Mouse (Mus musculus) embryonic facial prominence, embryonic 11.5 days (tissue): ENCODE measurements around the gene Ovol2. TPM values are rescaled to one million over a fixed set of nuclear protein-coding genes. Genes with fewer than 3 reads are reported as not detected.

Experiments used
- ATAC-seq: fragments of 200-750 bp; cut with Nextera tagmentation; replicated peaks from 2 replicates; pipeline ENCODE4 v1.8.0; 2017; ENCODE audit warnings: low read depth; ENCODE audit not compliant: insufficient number of reproducible peaks, low FRiP score, low TSS enrichment
- DNase-seq: peaks from one replicate; pipeline ENCODE4 v3.0.0-alpha.2; 2015; ENCODE audit warnings: low spot score
- H3K27ac ChIP-seq: fragments of 300-500 bp; sonication (generic); replicated peaks from 2 replicates; pipeline ENCODE4 v1.5.1; 2014; ENCODE audit warnings: mild to moderate bottlenecking, low read depth, low read length, control low read depth
- H3K27me3 ChIP-seq: fragments of 300-500 bp; sonication (generic); 2 replicates; pipeline ENCODE4 v1.6.1; 2014; ENCODE audit warnings: mild to moderate bottlenecking, low read length, moderate library complexity, mixed read lengths; ENCODE audit not compliant: control insufficient read depth, insufficient read depth
- H3K36me3 ChIP-seq: fragments of 300-500 bp; sonication (generic); replicated peaks from 2 replicates; pipeline ENCODE4 v1.6.1; 2014; ENCODE audit warnings: low read depth, mild to moderate bottlenecking, low read length, moderate library complexity, mixed read lengths; ENCODE audit not compliant: control insufficient read depth, insufficient read depth
- H3K4me1 ChIP-seq: fragments of 300-500 bp; sonication (generic); 2 replicates; pipeline ENCODE4 v1.6.1; 2014; ENCODE audit warnings: low read length, mixed read lengths; ENCODE audit not compliant: control insufficient read depth, insufficient read depth
- H3K4me2 ChIP-seq: fragments of 300-500 bp; sonication (generic); 2 replicates; pipeline ENCODE4 v1.6.1; 2014; ENCODE audit warnings: low read depth, mild to moderate bottlenecking, control low read depth, low read length, moderate library complexity
- H3K4me3 ChIP-seq: fragments of 300-500 bp; sonication (generic); 2 replicates; pipeline ENCODE4 v1.5.1; 2014; ENCODE audit warnings: low read depth, low read length, control low read depth
- H3K9ac ChIP-seq: fragments of 300-500 bp; sonication (generic); replicated peaks from 2 replicates; pipeline ENCODE4 v1.6.1; 2014; ENCODE audit warnings: mild to moderate bottlenecking, control low read depth, low read length
- H3K9me3 ChIP-seq: fragments of 300-500 bp; sonication (generic); replicated peaks from 2 replicates; pipeline ENCODE4 v1.6.1; 2016; ENCODE audit warnings: mild to moderate bottlenecking, low read length, inconsistent platforms, mixed read lengths; ENCODE audit not compliant: control insufficient read depth
- WGBS: fragments of 180-500 bp; shearing (Covaris S2); extraction: QIAGEN DNeasy Blood & Tissue Kit; methylation state at CpG from one replicate; pipeline ENCODE4 v1.1.7; 2014; 5-methylcytosine and 5-hydroxymethylcytosine counted together
- polyA plus RNA-seq: library from polyadenylated mRNA; unstranded; fragments of >200 nt; fragmentation: Nextera tagmentation; extraction: Ambion mirVana; gene quantifications from 2 replicates; pipeline ENCODE4 v1.2.1, GENCODE M21; 2014

Gene Ovol2
- polyA plus RNA-seq, 1 experiment from 2014 or later: 0.53 TPM

DNA sequence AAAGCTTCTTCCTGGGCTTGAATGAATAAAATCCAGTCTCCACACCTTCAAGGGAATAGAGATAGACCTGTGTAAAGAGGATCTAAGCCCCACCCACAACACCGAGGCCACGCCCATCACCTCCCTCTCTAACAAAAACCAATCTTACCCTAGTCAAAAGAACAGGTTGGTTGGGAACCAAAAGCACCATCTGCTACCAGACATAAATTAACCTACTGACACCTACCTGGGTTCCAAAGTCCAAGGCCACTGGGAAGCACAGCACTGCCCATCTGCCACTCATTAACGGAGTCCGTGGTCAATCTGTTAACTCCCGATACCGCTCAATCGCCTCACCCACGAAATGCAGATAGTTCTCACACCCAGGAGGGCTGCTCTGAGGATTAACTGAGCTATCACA, 23.4 kb downstream of the Ovol2 start:
- no peaks in the 10 kb centered on the region for H3K4me1 ChIP-seq
- no peak overlapping the region for H3K9ac ChIP-seq
- no peak overlapping the region for H3K4me3 ChIP-seq
- no peaks in the 10 kb centered on the region for H3K36me3 ChIP-seq
- 63% methylated on average over 8 of the region's 8 CpGs for WGBS
- H3K4me2 ChIP-seq: no peak overlapping the region
- no peaks in the 10 kb centered on the region for H3K9me3 ChIP-seq
- no peak for DNase-seq
- H3K27me3 ChIP-seq: no peaks in the 10 kb centered on the region
- ATAC-seq: no peak
- H3K27ac ChIP-seq: no peak overlapping the region

DNA sequence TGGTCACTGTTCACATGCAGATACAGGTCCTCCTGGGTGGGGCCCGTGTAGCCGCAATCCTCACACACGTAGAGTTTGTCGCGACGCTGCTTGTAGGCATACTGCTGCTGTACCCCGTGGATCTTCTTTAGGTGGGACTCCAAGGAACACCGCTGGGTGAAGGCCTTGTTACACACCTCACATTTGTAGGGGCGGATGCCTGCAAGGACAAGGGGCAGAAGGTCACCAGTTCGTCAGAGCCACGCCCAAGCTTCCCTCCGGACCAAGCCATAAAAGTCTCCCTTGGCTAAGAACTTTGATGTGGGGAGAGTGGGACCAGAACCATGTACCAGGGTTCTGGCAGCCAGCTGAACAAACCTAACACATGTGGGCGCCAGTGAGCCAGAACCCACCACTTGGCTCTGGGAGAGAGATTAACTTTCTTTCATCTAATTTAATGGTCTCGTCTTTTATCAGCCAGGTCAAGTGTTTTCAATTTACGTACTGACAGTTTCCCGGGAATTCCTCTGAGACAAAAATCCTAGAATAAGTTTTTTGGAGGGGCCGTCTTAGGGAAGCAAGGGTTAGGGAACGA, 26.1 kb downstream of the Ovol2 start:
- Histone ChIP-seq H3K27me3 (no peaks in the 10 kb centered on the region), H3K36me3 (no peaks in the 10 kb centered on the region), H3K4me2 (no peak overlapping the region), H3K9me3 (no peaks in the 10 kb centered on the region), H3K4me1 (no peaks in the 10 kb centered on the region), H3K27ac (no peak overlapping the region), H3K4me3 (no peak overlapping the region), H3K9ac (no peak overlapping the region)
- no peak for DNase-seq
- 65% methylated on average over 18 of the region's 18 CpGs for WGBS
- no peak for ATAC-seq

DNA sequence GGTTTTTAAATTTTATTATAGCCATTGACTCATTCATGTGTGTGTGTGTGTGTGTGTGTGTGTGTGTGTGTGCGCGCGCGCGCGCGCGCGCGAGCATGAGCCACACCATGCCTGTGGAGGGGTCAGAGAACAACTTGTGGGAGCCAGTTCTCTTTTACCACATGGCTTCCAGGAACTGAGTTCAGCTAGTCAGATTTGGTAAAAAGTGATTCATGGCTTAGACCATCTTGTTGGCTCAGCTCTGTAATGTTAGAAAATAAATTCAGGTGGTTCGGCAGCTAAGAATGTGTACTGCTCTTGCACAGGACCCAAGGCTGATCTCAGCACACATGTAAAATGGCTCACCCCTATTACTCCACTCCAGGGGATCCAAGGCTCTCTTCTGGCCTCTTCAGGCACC, 30.8 kb downstream of the Ovol2 start:
- DNase-seq (no peak), ATAC-seq (no peak)
- H3K9ac ChIP-seq: no peak overlapping the region
- no peaks in the 10 kb centered on the region for H3K36me3 ChIP-seq
- H3K9me3 ChIP-seq: no peaks in the 10 kb centered on the region
- no peak overlapping the region for H3K4me2 ChIP-seq
- no peak overlapping the region for H3K27ac ChIP-seq
- WGBS: 90% methylated on average over 11 of the region's 11 CpGs
- H3K4me1 ChIP-seq: no peaks in the 10 kb centered on the region
- H3K27me3 ChIP-seq: no peaks in the 10 kb centered on the region
- H3K4me3 ChIP-seq: no peak overlapping the region

DNA sequence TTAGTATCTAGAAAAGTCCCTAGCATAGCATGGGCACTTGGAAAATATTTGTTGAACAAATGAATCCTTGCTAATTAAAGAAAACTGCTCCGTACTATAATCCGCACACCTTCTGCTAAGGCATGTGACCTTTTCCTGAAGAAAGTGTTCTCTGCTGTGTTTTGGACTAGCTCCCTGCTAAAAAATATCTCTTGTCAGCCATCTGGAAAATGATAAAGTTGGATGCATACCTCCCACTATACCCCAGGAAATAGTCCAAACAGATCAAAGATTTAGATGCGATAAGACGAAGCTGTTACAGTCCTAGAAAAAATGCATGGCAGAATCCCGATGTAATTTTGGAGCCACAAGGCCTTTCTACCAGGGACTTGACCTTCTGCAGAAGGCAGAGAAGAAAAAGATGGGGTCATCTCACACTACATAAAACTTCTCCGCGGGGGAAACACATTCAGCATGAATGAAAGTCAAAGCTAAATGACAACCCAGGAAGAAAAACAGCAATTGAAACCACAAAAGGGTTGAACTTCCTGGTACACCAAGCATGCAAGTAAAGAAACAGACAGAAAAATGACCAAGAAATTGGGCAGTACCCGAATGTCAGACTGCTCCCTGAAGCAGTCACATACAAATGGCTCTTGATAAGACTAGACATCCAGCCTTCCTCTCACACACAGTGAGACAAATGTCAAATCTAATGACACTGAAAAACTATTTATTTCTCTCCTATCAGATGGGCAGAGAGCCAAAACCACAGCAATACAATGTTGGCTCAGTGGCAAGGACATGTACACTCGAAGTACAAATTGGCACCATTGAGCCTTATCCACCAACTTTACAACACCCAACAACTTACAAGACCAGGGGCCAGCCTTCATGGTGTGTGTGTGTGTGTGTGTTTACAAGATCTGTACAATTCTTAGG, 31.9 kb downstream of the Ovol2 start:
- no peak overlapping the region for H3K4me3 ChIP-seq
- ATAC-seq: no peak
- H3K4me2 ChIP-seq: no peak overlapping the region
- WGBS: 80% methylated on average over 9 of the region's 9 CpGs
- no peaks in the 10 kb centered on the region for H3K36me3 ChIP-seq
- H3K27ac ChIP-seq: no peak overlapping the region
- H3K9me3 ChIP-seq: no peaks in the 10 kb centered on the region
- no peak for DNase-seq
- no peaks in the 10 kb centered on the region for H3K4me1 ChIP-seq
- no peaks in the 10 kb centered on the region for H3K27me3 ChIP-seq
- no peak overlapping the region for H3K9ac ChIP-seq

DNA sequence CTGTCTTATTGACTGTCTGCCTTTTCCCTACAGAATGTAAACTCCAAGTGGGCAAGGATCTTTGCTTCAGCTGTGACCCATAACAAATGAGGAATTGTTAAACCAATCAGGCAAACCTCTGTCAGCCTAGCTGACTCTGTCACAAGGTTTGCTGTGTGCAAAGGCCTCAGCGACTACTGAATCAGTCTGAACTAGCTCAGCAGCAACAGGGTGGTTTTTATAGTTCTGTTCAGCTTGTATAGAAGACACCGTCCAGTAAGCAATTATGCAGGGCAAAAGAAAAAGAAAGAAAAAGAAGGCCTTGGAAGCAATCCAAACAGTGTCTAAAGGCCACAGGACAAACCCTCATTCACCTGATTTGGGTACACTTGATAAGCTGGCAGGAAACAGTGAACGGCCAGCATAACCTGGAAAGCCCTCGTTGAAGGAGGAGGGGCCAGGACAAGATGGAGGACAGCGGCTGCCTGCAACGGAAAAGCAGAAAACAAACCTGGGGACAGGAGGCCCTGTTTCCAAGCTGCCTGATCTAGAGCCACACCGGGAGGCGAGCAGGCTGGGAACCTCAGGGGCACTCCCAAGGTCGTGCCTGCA, 36.7 kb downstream of the Ovol2 start:
- Histone ChIP-seq H3K9me3 (no peaks in the 10 kb centered on the region), H3K27me3 (no peaks in the 10 kb centered on the region), H3K4me3 (no peak overlapping the region), H3K27ac (no peak overlapping the region), H3K4me1 (no peaks in the 10 kb centered on the region), H3K9ac (no peak overlapping the region), H3K4me2 (no peak overlapping the region), H3K36me3 (no peaks in the 10 kb centered on the region)
- 68% methylated on average over 9 of the region's 9 CpGs for WGBS
- no peak for ATAC-seq
- no peak for DNase-seq

DNA sequence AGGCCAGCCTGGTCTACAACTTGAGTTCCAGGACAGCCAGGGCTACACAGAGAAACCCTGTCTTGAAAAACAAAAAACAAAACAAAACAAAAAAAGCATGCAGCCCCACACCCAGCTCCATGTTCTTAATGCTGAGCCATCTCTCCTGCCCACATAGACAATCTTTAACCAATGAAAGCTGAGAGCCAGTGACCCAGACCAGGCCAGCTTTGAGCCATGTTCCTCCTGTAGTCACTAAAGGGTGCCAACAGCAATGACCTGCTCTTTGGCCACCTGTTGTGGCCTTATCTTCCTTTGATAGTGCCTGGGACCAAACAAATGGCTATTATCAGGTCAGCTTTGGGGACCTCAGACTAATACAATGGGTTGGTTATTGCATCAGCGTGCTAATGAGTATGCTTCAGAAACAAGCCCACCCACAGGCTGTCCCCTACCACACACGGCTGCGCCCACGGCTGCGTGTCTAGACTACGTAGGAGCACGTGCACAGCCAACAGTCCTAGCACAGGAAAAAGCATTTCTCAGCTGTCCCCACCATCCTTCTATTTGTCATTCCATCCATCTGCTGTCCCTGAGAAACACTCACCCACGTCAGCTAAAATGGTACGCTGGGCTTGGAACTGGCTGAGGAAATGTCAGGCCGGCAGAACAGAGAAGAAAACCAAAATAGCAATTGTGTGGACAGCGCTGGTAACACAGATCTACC, 40.2 kb downstream of the Ovol2 start:
- Histone ChIP-seq H3K4me2 (no peak overlapping the region), H3K9me3 (no peaks in the 10 kb centered on the region), H3K4me3 (no peak overlapping the region), H3K36me3 (no peaks in the 10 kb centered on the region), H3K9ac (no peak overlapping the region), H3K27ac (no peak overlapping the region), H3K27me3 (no peaks in the 10 kb centered on the region), H3K4me1 (no peaks in the 10 kb centered on the region)
- ATAC-seq: no peak
- no peak for DNase-seq
- 87% methylated on average over 11 of the region's 11 CpGs for WGBS

DNA sequence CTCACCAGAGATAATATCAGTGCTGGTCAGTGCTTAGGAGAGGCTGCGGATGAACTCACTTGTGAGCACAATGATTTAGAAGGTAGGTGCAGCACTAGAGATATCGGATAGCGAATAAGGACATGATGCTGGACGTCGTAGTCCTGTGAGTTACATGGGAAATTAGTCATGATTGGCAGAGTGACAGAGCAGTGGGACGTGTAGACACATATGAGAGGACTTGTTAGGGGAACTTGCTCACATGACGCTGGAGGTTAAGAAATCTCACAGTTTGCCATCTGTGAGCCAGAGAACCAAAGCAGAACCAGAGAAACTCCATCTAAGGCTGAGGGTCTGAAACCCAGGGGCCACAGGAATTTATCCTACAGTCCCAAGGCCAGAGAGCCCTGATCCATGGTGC, 41.6 kb downstream of the Ovol2 start:
- 87% methylated on average over 7 of the region's 7 CpGs for WGBS
- H3K9ac ChIP-seq: no peak overlapping the region
- DNase-seq: no peak
- H3K4me2 ChIP-seq: no peak overlapping the region
- no peaks in the 10 kb centered on the region for H3K27me3 ChIP-seq
- no peak overlapping the region for H3K4me3 ChIP-seq
- no peaks in the 10 kb centered on the region for H3K9me3 ChIP-seq
- no peak for ATAC-seq
- no peaks in the 10 kb centered on the region for H3K4me1 ChIP-seq
- H3K27ac ChIP-seq: no peak overlapping the region
- no peaks in the 10 kb centered on the region for H3K36me3 ChIP-seq
